Mouse (Mus musculus): Measurements from ENCODE around the gene Slc4a4.
A peak's percentile ranks its signal among the peaks of the same experiment; 100 is the strongest.

The Slc4a4 gene

DNA sequence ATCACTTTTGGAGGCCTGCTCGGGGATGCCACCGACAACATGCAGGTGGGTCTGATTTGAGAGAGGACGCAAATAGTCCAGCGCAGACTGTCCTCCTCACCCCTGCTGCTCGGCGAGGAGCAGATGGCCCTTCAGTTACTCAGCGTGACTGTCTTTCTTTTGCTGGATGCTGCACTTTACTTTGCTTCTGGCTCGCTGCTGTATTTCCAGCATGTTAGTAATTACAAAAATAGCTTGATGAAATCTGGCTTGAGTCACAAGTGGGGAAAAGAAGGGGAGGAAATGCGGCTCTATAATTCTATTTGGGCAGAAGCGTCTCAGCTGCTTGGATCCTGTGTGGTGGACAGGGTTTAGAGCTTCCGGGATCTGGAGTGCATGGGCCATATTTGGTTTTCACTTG, 249.2 kb downstream of the Slc4a4 start:
- Histone ChIP-seq H3K36me3 (ENCODE audit: control insufficient read depth, insufficient read depth, low read length, poor library complexity, severe bottlenecking) (no peaks in the 10 kb centered on the region), H3K27me3 (ENCODE audit: control insufficient read depth, insufficient read depth, low read length, poor library complexity, severe bottlenecking) (no peaks in the 10 kb centered on the region)
- no peak for DNase-seq (ENCODE audit: low read depth, low spot score)

DNA sequence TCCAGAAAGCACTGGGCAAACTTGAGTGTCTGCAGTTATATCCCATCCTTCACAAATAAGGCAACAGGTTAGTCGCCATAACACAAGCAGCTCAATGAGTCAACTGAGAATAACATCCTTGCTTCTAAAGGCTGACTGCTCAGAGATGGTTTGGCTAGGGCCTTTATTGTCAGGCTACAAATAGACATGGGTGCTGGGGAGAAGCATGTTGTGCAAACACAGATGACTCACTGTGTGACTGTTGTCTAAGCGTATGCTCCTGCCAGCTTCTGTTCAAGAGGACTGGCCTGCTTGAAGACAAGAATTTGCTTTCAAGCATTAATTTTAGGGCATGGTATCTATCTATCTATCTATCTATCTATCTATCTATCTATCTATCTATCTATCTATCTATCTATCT, 253.5 kb downstream of the Slc4a4 start:
- Histone ChIP-seq H3K36me3 (ENCODE audit: control insufficient read depth, insufficient read depth, low read length, poor library complexity, severe bottlenecking) (no peaks in the 10 kb centered on the region), H3K27me3 (ENCODE audit: control insufficient read depth, insufficient read depth, low read length, poor library complexity, severe bottlenecking) (no peaks in the 10 kb centered on the region)
- DNase-seq (ENCODE audit: low read depth, low spot score), result no peak

DNA sequence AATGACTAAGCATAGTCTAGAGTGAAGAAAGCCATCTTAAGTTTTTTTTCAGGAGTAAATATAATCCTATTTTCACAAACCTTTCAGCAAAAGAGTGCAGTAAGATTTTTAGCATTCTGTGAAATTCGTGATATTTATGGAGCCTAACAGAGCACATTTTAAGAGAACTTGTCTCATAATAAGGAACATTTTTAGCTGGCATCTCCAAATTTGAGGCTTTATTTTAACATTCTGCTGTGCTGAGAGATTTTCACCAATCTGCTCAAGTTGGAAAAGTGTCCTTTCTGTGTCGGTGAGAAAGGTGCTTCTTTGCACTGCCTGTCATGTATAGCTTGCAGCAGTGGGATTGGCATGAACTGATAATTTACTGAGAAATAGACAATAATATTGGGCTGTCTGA, 255.1 kb downstream of the Slc4a4 start:
- H3K27me3 ChIP-seq (ENCODE audit: control insufficient read depth, insufficient read depth, low read length, poor library complexity, severe bottlenecking), result no peaks in the 10 kb centered on the region
- DNase-seq (ENCODE audit: low read depth, low spot score), result no peak
- no peaks in the 10 kb centered on the region for H3K36me3 ChIP-seq (ENCODE audit: control insufficient read depth, insufficient read depth, low read length, poor library complexity, severe bottlenecking)

DNA sequence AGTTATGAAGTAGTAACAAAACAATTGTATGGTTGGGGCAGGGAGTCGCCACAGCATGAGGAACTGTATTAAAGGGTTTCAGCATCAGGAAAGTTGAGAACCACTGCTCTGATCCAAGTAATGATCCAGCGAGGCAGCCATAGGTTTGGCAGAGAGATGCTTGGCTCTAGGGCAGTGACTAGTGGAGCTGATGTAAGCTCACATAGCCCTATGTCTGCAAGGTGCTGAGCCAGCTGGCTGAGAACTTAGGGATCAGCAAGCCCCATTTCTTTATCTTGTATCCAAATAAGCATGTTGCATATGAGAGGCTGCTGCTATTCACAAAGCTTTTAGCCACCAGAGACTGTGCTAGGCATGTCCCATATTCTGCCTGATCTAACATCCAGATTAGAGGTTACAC, 259.7 kb downstream of the Slc4a4 start:
- Histone ChIP-seq H3K27me3 (ENCODE audit: control insufficient read depth, insufficient read depth, low read length, poor library complexity, severe bottlenecking) (no peaks in the 10 kb centered on the region; the same call in 1 of the 2 replicates), H3K36me3 (ENCODE audit: control insufficient read depth, insufficient read depth, low read length, poor library complexity, severe bottlenecking) (no peaks in the 10 kb centered on the region)
- no peak for DNase-seq (ENCODE audit: low read depth, low spot score)

DNA sequence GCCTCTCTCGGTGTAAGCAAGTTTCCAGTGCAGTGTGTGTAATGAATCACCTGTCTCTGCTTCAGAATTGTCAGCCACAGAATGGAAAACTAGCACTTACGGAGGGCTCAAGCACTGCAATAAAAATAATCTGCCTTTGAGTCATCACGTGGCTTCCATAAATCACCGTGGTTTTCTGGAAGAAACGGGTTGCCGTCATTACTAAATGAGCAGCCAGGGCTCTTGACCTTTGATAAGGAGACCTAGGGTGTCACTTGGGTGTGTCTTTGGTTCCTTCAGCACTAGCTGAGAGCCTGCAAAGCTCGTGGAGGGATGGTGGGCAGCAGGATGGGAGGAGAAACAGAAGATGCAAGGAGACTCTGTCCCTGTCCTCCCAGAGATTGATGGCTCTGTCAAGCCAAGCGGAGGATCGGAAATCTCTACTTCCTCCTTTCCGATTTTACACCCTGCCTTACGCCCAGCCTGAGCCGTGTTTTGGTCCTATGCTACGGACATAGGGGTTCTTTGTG, 260.7 kb downstream of the Slc4a4 start:
- no peaks in the 10 kb centered on the region for H3K36me3 ChIP-seq (ENCODE audit: control insufficient read depth, insufficient read depth, low read length, poor library complexity, severe bottlenecking)
- no peak for DNase-seq (ENCODE audit: low read depth, low spot score)
- no peaks in the 10 kb centered on the region; the same call in 1 of the 2 replicates for H3K27me3 ChIP-seq (ENCODE audit: control insufficient read depth, insufficient read depth, low read length, poor library complexity, severe bottlenecking)

DNA sequence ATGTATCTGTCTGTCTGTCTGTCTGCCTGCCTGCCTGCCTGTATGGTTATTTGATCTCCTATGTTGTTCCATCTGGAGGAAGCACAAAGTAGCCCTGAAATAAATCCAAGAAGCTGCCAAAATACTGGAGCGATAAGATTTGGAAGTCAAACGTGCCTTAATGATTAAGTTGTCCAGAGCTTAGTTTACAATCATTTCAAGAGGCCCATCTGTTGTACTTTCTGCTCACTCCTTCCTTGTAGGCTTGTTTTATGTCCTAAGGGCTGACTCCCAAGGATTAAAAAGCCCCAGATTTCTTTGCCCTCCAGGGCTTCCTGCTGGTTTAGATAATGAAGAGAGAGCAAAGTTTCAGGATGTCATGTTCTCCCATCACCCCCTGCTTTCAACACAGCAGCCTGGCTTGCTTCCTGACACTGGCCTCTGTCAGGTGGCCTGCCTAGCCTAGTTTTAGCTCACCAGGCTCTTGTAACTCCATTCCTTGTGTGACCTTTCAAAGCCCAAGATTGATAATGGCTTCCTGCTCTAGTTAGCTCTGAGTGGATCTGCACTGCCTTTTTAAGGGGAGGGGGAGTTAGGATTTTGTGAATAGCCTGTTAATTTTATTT, 262.9 kb downstream of the Slc4a4 start:
- no peaks in the 10 kb centered on the region for H3K36me3 ChIP-seq (ENCODE audit: control insufficient read depth, insufficient read depth, low read length, poor library complexity, severe bottlenecking)
- no peaks in the 10 kb centered on the region; the same call in 1 of the 2 replicates for H3K27me3 ChIP-seq (ENCODE audit: control insufficient read depth, insufficient read depth, low read length, poor library complexity, severe bottlenecking)
- no peak for DNase-seq (ENCODE audit: low read depth, low spot score)

DNA sequence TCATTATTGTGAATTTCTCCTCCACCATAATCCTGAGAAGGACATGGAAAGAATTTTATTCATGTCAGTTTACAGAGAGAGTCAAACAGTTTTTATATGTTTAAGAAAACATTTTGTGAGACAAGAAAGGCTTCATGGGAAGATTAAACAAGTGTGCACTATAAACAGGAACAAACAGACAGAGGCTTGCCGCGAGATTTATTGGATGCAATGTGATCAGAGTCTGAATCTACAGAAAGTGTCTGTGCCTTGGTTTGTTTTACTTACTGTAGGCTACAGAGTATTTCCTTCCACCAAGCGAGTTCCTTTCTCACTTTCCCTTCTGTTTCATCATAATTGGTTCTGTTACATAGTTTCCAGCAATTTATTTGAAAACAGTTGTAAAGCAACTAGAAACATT, 264.5 kb downstream of the Slc4a4 start:
- H3K27me3 ChIP-seq (ENCODE audit: control insufficient read depth, insufficient read depth, low read length, poor library complexity, severe bottlenecking), result no peaks in the 10 kb centered on the region; the same call in 1 of the 2 replicates
- no peaks in the 10 kb centered on the region for H3K36me3 ChIP-seq (ENCODE audit: control insufficient read depth, insufficient read depth, low read length, poor library complexity, severe bottlenecking)
- no peak for DNase-seq (ENCODE audit: low read depth, low spot score)

DNA sequence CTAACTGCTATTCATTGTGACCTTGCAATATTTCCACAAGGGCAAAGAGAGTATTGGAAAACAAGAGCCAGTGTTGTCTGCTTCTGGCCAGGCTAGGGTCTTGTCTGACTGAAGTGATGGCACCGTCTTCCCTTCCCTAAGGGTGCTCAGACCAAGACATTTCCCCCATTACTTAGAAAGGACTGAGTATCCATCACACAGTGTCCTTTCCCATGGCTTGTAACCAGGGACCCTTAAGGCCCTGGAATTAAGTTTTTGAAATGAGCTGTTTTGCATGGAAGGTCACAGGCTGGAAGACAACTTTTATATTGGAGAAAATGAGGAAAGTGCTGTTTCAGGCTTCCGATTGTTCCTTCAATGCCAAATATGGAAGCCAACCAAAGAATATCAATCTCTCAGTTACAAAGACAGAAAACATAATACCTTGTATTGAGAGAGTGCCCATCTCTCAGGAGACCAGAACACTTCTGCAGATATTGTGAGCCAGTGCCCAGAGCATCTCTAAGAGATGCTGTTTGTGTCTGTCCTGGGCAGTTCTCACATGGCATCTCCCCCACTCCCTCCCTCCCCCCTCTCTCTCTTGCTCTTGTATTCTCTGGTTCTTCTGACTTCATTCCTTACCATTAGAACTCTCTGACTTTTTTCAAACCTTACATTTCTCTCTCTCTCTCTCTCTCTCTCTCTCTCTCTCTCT, 284.6 kb downstream of the Slc4a4 start:
- Histone ChIP-seq H3K27me3 (ENCODE audit: control insufficient read depth, insufficient read depth, low read length, poor library complexity, severe bottlenecking) (no peaks in the 10 kb centered on the region), H3K36me3 (ENCODE audit: control insufficient read depth, insufficient read depth, low read length, poor library complexity, severe bottlenecking) (no peaks in the 10 kb centered on the region)
- no peak for DNase-seq (ENCODE audit: low read depth, low spot score)

DNA sequence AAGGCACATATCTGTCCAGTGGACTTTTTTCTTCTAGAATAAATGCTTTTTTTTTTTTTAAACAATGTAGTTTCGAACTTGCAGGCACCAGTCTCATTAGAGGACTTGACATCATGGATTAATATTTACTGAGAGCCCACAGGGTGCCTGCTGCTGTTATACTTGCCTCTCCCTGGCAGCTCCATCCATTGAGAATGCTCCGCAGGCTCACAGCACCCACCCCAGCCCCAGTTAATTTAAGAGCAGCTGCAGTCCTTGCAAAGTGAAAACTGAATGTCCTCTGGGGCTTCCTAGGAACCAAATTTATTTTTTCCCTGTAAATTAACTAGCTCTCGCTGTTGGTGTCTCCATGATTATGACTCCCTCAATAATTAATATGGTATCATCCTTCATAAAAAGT, 303.4 kb downstream of the Slc4a4 start:
- H3K27me3 ChIP-seq (ENCODE audit: control insufficient read depth, insufficient read depth, low read length, poor library complexity, severe bottlenecking), result no peaks in the 10 kb centered on the region; the same call in 1 of the 2 replicates
- no peaks in the 10 kb centered on the region for H3K36me3 ChIP-seq (ENCODE audit: control insufficient read depth, insufficient read depth, low read length, poor library complexity, severe bottlenecking)
- DNase-seq (ENCODE audit: low read depth, low spot score), result no peak

DNA sequence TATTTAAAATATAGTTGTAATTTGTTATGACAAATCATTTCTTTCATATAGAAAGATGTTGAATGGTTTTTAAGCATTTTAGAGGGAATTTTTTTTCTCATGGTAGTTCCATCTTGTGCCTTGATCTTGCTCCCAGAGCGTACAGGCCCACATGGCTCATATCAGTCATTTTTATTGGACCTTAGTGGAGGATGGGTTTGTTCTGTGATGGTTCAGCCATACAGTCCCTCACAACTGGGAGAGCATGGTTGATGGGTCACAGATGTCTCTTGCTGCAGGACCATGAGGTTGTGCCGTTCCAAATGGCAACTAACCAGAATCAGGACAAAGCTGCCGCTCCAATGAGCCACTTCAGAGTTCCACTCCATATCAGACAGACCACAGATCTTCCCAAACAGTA, 308.0 kb downstream of the Slc4a4 start:
- no peak for DNase-seq (ENCODE audit: low read depth, low spot score)
- Histone ChIP-seq H3K36me3 (ENCODE audit: control insufficient read depth, insufficient read depth, low read length, poor library complexity, severe bottlenecking) (no peaks in the 10 kb centered on the region), H3K27me3 (ENCODE audit: control insufficient read depth, insufficient read depth, low read length, poor library complexity, severe bottlenecking) (no peaks in the 10 kb centered on the region; the same call in 1 of the 2 replicates)

DNA sequence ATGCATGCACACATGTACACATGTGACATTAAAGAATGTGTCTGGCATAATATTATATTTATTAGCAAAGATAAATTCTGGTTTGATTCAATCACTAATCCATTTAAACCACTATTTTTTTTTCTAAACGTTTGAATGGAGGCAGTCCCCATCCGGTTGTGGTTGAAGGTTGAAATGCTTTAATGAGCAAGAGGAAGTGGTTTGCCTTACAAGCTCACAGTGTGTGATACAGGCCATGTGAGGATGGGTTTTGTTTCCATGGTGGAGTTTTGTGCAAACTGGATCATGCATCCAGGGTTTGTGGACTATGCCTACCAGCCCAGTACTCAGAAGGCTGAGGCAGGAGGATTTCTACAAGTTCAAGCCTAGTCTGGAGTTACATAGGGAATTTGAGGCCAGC, 311.9 kb downstream of the Slc4a4 start:
- peak; percentile 58 for DNase-seq (ENCODE audit: low read depth, low spot score)
- Histone ChIP-seq H3K36me3 (ENCODE audit: control insufficient read depth, insufficient read depth, low read length, poor library complexity, severe bottlenecking) (no peaks in the 10 kb centered on the region), H3K27me3 (ENCODE audit: control insufficient read depth, insufficient read depth, low read length, poor library complexity, severe bottlenecking) (no peaks in the 10 kb centered on the region)

DNA sequence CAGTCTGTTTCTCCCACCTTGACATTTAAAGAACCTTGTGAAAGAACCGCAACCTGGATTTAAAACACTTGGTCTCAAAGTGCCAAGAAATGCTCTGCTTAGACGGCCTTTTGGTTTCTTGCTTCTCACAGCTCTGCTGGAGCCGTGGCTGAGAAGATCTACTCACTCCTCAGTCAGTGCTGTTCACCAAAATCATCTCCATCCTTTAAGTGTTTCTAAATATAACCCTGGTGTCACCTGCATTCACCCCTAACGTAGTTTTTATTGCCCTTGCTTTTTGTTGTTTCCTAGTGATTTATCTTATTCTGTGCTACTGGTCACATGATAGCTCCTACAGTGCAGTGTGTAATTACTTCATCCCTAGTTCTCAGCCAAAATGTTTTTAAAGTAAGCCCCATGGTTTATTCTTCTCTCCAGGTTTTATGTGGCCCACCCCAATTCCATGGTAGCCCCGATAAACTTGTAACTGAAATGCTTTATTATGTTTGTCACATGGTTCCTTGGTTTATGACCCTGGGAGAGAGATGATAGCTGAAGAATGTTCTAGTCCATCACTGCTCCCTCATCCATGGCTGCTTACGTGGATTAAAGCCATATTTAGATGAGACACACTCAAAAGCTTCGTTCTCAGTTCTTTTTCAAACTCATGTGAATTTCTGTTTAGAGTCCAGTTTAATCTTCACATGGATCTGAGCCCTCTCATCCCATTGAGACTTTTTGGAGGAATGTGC, 323.5 kb downstream of the Slc4a4 start:
- no peaks in the 10 kb centered on the region for H3K27me3 ChIP-seq (ENCODE audit: control insufficient read depth, insufficient read depth, low read length, poor library complexity, severe bottlenecking)
- no peaks in the 10 kb centered on the region for H3K36me3 ChIP-seq (ENCODE audit: control insufficient read depth, insufficient read depth, low read length, poor library complexity, severe bottlenecking)
- DNase-seq (ENCODE audit: low read depth, low spot score), result no peak

DNA sequence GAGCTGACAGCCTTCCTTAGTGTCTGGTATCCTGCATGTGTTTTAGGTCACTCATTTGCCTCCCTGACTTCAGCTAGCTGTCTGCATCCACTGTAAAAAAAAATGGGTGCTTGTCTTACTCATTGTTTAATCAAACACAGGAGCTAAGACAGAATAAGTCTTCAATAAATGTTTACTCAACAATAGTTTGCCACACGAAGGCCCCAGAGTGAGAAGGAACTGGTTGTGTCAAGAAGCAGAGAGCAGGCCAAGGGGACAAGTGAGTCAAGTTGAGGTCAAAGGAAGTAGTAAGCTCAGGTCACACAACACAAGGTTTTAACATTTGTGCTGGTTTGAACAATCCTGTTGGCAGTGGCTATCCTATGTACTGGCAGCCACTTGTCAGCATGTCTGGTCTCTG, 324.4 kb downstream of the Slc4a4 start:
- Histone ChIP-seq H3K27me3 (ENCODE audit: control insufficient read depth, insufficient read depth, low read length, poor library complexity, severe bottlenecking) (no peaks in the 10 kb centered on the region), H3K36me3 (ENCODE audit: control insufficient read depth, insufficient read depth, low read length, poor library complexity, severe bottlenecking) (no peaks in the 10 kb centered on the region)
- DNase-seq (ENCODE audit: low read depth, low spot score), result no peak

DNA sequence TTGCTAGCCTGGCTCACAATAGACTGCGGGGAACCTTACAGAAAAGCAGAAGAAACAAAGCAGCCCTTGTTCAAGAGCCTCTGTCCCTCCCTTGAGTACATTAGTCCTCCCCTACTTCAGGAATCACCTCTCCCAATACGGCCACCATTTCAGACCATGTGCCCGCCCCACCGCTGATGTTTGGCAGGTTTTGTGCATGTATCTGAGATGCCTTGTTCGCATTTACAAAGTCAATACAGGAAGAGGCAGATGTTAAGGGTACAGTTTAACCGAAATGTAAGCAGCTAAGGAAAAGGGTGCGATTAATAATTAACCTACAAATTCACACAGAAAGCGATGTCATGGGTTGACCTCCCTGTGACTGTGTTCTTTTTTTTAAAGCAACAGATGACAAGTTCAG, 331.6 kb downstream of the Slc4a4 start:
- H3K36me3 ChIP-seq (ENCODE audit: control insufficient read depth, insufficient read depth, low read length, poor library complexity, severe bottlenecking), result no peaks in the 10 kb centered on the region
- DNase-seq (ENCODE audit: low read depth, low spot score), result no peak

DNA sequence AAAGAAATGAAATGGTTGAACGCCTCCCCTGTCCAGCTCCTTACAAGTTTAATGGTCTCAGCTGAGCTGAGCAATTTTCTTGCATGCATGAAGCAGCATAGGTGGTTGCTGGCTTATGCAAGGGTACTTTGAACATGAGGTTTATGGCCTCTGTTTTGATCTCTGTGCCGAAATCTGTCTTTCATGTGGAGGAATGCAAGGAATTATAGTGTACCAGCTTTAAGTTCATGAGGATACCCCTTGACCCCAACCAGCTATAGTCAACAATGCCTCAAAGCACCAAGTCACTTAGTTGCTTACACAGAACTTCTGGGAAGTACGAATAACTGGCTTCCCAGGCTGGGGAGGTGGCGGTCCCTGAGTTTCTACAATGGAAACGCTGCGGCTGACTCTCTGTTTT, 332.1 kb downstream of the Slc4a4 start:
- no peaks in the 10 kb centered on the region for H3K27me3 ChIP-seq (ENCODE audit: control insufficient read depth, insufficient read depth, low read length, poor library complexity, severe bottlenecking)
- DNase-seq (ENCODE audit: low read depth, low spot score), result no peak
- no peaks in the 10 kb centered on the region for H3K36me3 ChIP-seq (ENCODE audit: control insufficient read depth, insufficient read depth, low read length, poor library complexity, severe bottlenecking)

More for the DNA sequence above, 331.6 kb downstream of the Slc4a4 start:
- no peaks in the 10 kb centered on the region for H3K27me3 ChIP-seq (ENCODE audit: control insufficient read depth, insufficient read depth, low read length, poor library complexity, severe bottlenecking)
